Mouse (Mus musculus) midbrain, embryonic 15.5 days (tissue): ENCODE results near the gene Gch1. TPM values are rescaled to one million over a fixed set of nuclear protein-coding genes. Genes with fewer than 3 reads are reported as not detected.

Experiments
- ATAC-seq: fragments of 200-750 bp; cut with Nextera tagmentation; replicated peaks from 2 replicates; pipeline ENCODE4 v1.8.0; 2017; ENCODE audit warnings: moderate TSS enrichment
- H3K27ac ChIP-seq: fragments of 300-500 bp; sonication (generic); 2 replicates; pipeline ENCODE4 v1.5.1; 2015; ENCODE audit warnings: mild to moderate bottlenecking, inconsistent platforms
- H3K27me3 ChIP-seq: fragments of 300-500 bp; sonication (generic); replicated peaks from 2 replicates; pipeline ENCODE4 v1.6.1; 2015; ENCODE audit warnings: inconsistent platforms
- H3K36me3 ChIP-seq: fragments of 300-500 bp; sonication (generic); replicated peaks from 2 replicates; pipeline ENCODE4 v1.6.1; 2015; ENCODE audit warnings: inconsistent platforms
- H3K4me1 ChIP-seq: fragments of 300-500 bp; sonication (generic); 2 replicates; pipeline ENCODE4 v1.6.1; 2015; ENCODE audit warnings: inconsistent platforms
- H3K4me2 ChIP-seq: fragments of 300-500 bp; sonication (generic); 2 replicates; pipeline ENCODE4 v1.6.1; 2015; ENCODE audit warnings: inconsistent platforms, mild to moderate bottlenecking, moderate library complexity
- H3K4me3 ChIP-seq: fragments of 300-500 bp; sonication (generic); 2 replicates; pipeline ENCODE4 v1.5.1; 2015; ENCODE audit warnings: mild to moderate bottlenecking, inconsistent platforms
- H3K9ac ChIP-seq: fragments of 300-500 bp; sonication (generic); 2 replicates; pipeline ENCODE4 v1.6.1; 2015; ENCODE audit warnings: mild to moderate bottlenecking, inconsistent platforms
- H3K9me3 ChIP-seq: fragments of 300-500 bp; sonication (generic); 2 replicates; pipeline ENCODE4 v1.6.1; 2016; ENCODE audit warnings: inconsistent platforms
- WGBS: fragments of 180-500 bp; shearing (Covaris S2); methylation state at CpG from one replicate; pipeline ENCODE4 v1.1.7; 2015; ENCODE audit warnings: mixed read lengths; 5-methylcytosine and 5-hydroxymethylcytosine counted together
- polyA plus RNA-seq: library from polyadenylated mRNA; unstranded; fragments of >200 nt; fragmentation: Nextera tagmentation; extraction: Ambion mirVana; gene quantifications from 2 replicates; pipeline ENCODE4 v1.2.1, GENCODE M21; 2015

Gch1 gene
- polyA plus RNA-seq, result 5.7 and 5.9 TPM in 2 replicates

GRCm38 (mm10) chr14:47188848-47189634, at the start of gene Gch1:
Gene Gch1 (minus strand): TSS chr14:47189413.
- Histone ChIP-seq H3K4me1 (peaks cover 7% of the 10 kb centered on the region), H3K36me3 (no peaks in the 10 kb centered on the region), H3K4me2 (peak within 1 kb of the TSS; percentile 99), H3K27me3 (peaks cover 17% of the 10 kb centered on the region), H3K9ac (peak within 1 kb of the TSS; percentile 51), H3K27ac (no peak within 1 kb of the TSS), H3K9me3 (no peaks in the 10 kb centered on the region), H3K4me3 (peak within 1 kb of the TSS; percentile 95)
- under 1% methylated on average over 68 of the region's 68 CpGs for WGBS
- ATAC-seq, result peak; percentile 94

- H3K4me2 ChIP-seq, result no peak overlapping the region
- no peaks in the 10 kb centered on the region for H3K9me3 ChIP-seq
- no peaks in the 10 kb centered on the region for H3K27me3 ChIP-seq
- no peaks in the 10 kb centered on the region for H3K4me1 ChIP-seq
- H3K27ac ChIP-seq, result no peak overlapping the region
- no peaks in the 10 kb centered on the region for H3K36me3 ChIP-seq
- ATAC-seq, result no peak
- 88% methylated on average over 4 of the region's 4 CpGs for WGBS
- H3K4me3 ChIP-seq, result no peak overlapping the region
- no peak overlapping the region for H3K9ac ChIP-seq
Measured at GRCm38 (mm10) chr14:47237286-47237685, 48.1 kb upstream of the Gch1 start.

GRCm38 (mm10) chr14:47236491-47236890, 47.3 kb upstream of the Gch1 start:
- WGBS, result 97% methylated on average over 7 of the region's 7 CpGs
- Histone ChIP-seq H3K4me2 (no peak overlapping the region), H3K36me3 (no peaks in the 10 kb centered on the region), H3K4me3 (no peak overlapping the region), H3K9me3 (no peaks in the 10 kb centered on the region), H3K4me1 (no peaks in the 10 kb centered on the region), H3K27me3 (no peaks in the 10 kb centered on the region), H3K27ac (no peak overlapping the region), H3K9ac (no peak overlapping the region)
- no peak for ATAC-seq

- ATAC-seq, result no peak
- no peaks in the 10 kb centered on the region for H3K27me3 ChIP-seq
- H3K9ac ChIP-seq, result no peak overlapping the region
- H3K27ac ChIP-seq, result no peak overlapping the region
- H3K4me2 ChIP-seq, result no peak overlapping the region
- no peak overlapping the region for H3K4me3 ChIP-seq
- no peaks in the 10 kb centered on the region for H3K36me3 ChIP-seq
- H3K4me1 ChIP-seq, result no peaks in the 10 kb centered on the region
- H3K9me3 ChIP-seq, result no peaks in the 10 kb centered on the region
- WGBS, result 62% methylated on average over 5 of the region's 5 CpGs
Measured at GRCm38 (mm10) chr14:47234526-47235250, 45.5 kb upstream of the Gch1 start.

- no peaks in the 10 kb centered on the region for H3K27me3 ChIP-seq
- no peak for ATAC-seq
- H3K9ac ChIP-seq, result no peak overlapping the region
- WGBS, result 91% methylated on average over 3 of the region's 3 CpGs
- H3K27ac ChIP-seq, result no peak overlapping the region
- no peak overlapping the region for H3K4me3 ChIP-seq
- H3K9me3 ChIP-seq, result no peaks in the 10 kb centered on the region
- H3K4me1 ChIP-seq, result no peaks in the 10 kb centered on the region
- no peaks in the 10 kb centered on the region for H3K36me3 ChIP-seq
- H3K4me2 ChIP-seq, result no peak overlapping the region
Measured at GRCm38 (mm10) chr14:47234032-47234431, 44.8 kb upstream of the Gch1 start.

- Histone ChIP-seq H3K4me2 (no peak overlapping the region), H3K4me3 (no peak overlapping the region), H3K36me3 (no peaks in the 10 kb centered on the region), H3K9ac (no peak overlapping the region), H3K9me3 (no peaks in the 10 kb centered on the region), H3K4me1 (no peaks in the 10 kb centered on the region), H3K27me3 (no peaks in the 10 kb centered on the region), H3K27ac (no peak overlapping the region)
- 80% methylated on average over 2 of the region's 2 CpGs for WGBS
- ATAC-seq, result no peak
Measured at GRCm38 (mm10) chr14:47233602-47234001, 44.4 kb upstream of the Gch1 start.

- no peak overlapping the region for H3K9ac ChIP-seq
- WGBS, result 87% methylated on average over 11 of the region's 11 CpGs
- no peak for ATAC-seq
Measured at GRCm38 (mm10) chr14:47229796-47230376, 40.7 kb upstream of the Gch1 start.

GRCm38 (mm10) chr14:47225931-47226330, 36.7 kb upstream of the Gch1 start:
- 93% methylated on average over 8 of the region's 8 CpGs for WGBS
- no peaks in the 10 kb centered on the region for H3K27me3 ChIP-seq
- no peak for ATAC-seq

More at GRCm38 (mm10) chr14:47229796-47230376, 40.7 kb upstream of the Gch1 start:
- Histone ChIP-seq H3K27me3 (no peaks in the 10 kb centered on the region), H3K36me3 (no peaks in the 10 kb centered on the region), H3K4me3 (no peak overlapping the region), H3K9me3 (no peaks in the 10 kb centered on the region), H3K27ac (no peak overlapping the region), H3K4me2 (no peak overlapping the region), H3K4me1 (no peaks in the 10 kb centered on the region)

GRCm38 (mm10) chr14:47224476-47225325, 35.5 kb upstream of the Gch1 start:
- H3K4me3 ChIP-seq, result no peak overlapping the region
- WGBS, result 85% methylated on average over 10 of the region's 10 CpGs
- no peak overlapping the region for H3K9ac ChIP-seq
- no peaks in the 10 kb centered on the region for H3K36me3 ChIP-seq
- H3K27ac ChIP-seq, result no peak overlapping the region
- ATAC-seq, result no peak
- H3K27me3 ChIP-seq, result no peaks in the 10 kb centered on the region
- no peaks in the 10 kb centered on the region for H3K9me3 ChIP-seq
- no peak overlapping the region for H3K4me2 ChIP-seq
- no peaks in the 10 kb centered on the region for H3K4me1 ChIP-seq

More at GRCm38 (mm10) chr14:47225931-47226330, 36.7 kb upstream of the Gch1 start:
- H3K4me1 ChIP-seq, result no peaks in the 10 kb centered on the region
- H3K4me2 ChIP-seq, result no peak overlapping the region
- H3K36me3 ChIP-seq, result no peaks in the 10 kb centered on the region
- no peak overlapping the region for H3K9ac ChIP-seq
- H3K27ac ChIP-seq, result no peak overlapping the region
- H3K4me3 ChIP-seq, result no peak overlapping the region
- H3K9me3 ChIP-seq, result no peaks in the 10 kb centered on the region

GRCm38 (mm10) chr14:47222631-47223450, 33.6 kb upstream of the Gch1 start:
- ATAC-seq, result no peak
- H3K4me2 ChIP-seq, result no peak overlapping the region

GRCm38 (mm10) chr14:47221567-47221966, 32.4 kb upstream of the Gch1 start:
- 89% methylated on average over 11 of the region's 11 CpGs for WGBS
- ATAC-seq, result no peak

More at GRCm38 (mm10) chr14:47222631-47223450, 33.6 kb upstream of the Gch1 start:
- 82% methylated on average over 11 of the region's 11 CpGs for WGBS
- no peak overlapping the region for H3K27ac ChIP-seq
- no peaks in the 10 kb centered on the region for H3K9me3 ChIP-seq
- no peak overlapping the region for H3K4me3 ChIP-seq
- no peak overlapping the region for H3K9ac ChIP-seq
- no peaks in the 10 kb centered on the region for H3K27me3 ChIP-seq
- no peaks in the 10 kb centered on the region for H3K36me3 ChIP-seq
- no peaks in the 10 kb centered on the region for H3K4me1 ChIP-seq

More at GRCm38 (mm10) chr14:47221567-47221966, 32.4 kb upstream of the Gch1 start:
- no peak overlapping the region for H3K4me2 ChIP-seq
- no peak overlapping the region for H3K4me3 ChIP-seq
- H3K4me1 ChIP-seq, result no peaks in the 10 kb centered on the region
- H3K36me3 ChIP-seq, result no peaks in the 10 kb centered on the region
- H3K27me3 ChIP-seq, result no peaks in the 10 kb centered on the region
- no peaks in the 10 kb centered on the region for H3K9me3 ChIP-seq
- H3K27ac ChIP-seq, result no peak overlapping the region
- H3K9ac ChIP-seq, result no peak overlapping the region
